Mouse (Mus musculus) retina, postnatal 1 day (tissue): Measurements from ENCODE around the gene Itga5.

Experiments
- DNase-seq: peaks from one replicate; pipeline ENCODE4 v3.0.0-alpha.2; 2012

The Itga5 gene

DNA sequence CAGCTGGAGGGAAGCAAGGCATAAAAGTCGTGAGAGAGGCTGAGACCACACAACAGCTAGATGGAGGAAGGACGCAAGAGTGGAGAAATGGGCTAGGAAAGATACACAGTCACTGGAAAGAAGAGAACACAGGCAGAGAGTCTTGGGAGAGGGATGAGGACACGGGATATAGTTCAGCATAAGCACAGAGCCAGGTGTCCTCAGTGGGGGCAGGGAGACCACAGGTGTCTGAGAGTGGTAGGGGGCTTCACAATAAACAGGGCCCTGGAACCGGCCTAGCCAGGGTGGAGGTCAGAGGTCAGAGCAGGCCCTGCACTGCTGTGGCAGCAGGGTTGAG, 27.8 kb downstream of the Itga5 start:
- no peak for DNase-seq

DNA sequence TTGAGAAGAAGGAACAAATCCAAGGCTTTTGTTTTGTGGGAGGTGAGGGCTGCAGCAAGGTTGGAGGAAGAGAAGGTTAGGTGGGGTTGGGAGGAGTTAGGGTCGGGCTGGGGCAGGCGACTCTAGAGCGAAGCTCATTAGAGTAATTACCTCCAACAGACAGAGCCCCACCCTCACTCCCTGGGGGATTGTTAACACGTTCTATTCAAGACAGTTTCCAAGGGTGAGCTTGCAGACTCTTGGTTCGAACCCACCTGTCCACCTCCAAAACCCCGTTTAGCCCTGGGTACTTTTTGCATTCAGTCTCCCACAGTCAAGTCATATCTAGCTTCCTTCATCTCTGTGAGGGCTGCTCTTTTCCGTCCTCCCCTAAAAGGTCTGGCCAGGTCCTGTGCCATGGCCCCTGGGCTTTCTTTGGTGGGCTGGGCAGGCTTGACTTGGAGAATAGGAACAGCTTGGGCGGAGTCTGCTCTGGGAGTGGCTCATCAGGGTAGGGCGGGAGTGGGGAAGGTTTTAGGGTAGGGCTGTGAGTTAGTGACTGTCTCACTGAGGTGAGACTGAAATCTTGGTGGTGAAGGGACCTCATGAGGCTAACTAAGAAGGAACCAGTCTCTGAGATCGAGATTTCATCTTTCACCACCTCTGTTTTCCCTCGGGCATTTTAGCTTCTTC, 29.4 kb downstream of the Itga5 start:
- peak; percentile 59 for DNase-seq

- DNase-seq, result peak; percentile 17
Observed at GRCm38 (mm10) chr15:103335488-103336235, 30.9 kb downstream of the Itga5 start.

DNA sequence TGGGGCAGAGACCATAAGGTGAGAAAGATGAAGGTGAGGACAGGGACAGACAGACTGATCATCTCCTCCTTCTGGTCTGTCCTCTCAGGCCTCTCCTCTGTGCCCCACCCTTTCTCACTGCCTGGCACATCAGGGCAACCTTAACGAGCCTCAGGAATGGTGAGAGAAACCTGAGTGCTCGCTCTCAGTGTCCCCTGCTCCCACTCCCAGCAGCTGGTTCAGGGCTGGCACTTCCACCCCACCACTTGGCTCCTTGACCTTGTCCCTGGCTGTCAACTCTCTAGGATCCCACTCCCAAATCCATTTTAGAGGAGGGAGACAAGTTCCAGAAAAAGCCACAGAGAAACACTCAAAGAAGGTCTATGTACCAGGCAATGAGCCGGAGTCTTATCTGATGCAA, 31.5 kb downstream of the Itga5 start:
- peak; percentile 20 for DNase-seq

GRCm38 (mm10) chr15:103334194-103334593, 32.4 kb downstream of the Itga5 start:
- DNase-seq, result peak; percentile 99

GRCm38 (mm10) chr15:103333738-103334137, 32.8 kb downstream of the Itga5 start:
- DNase-seq, result no peak

DNA sequence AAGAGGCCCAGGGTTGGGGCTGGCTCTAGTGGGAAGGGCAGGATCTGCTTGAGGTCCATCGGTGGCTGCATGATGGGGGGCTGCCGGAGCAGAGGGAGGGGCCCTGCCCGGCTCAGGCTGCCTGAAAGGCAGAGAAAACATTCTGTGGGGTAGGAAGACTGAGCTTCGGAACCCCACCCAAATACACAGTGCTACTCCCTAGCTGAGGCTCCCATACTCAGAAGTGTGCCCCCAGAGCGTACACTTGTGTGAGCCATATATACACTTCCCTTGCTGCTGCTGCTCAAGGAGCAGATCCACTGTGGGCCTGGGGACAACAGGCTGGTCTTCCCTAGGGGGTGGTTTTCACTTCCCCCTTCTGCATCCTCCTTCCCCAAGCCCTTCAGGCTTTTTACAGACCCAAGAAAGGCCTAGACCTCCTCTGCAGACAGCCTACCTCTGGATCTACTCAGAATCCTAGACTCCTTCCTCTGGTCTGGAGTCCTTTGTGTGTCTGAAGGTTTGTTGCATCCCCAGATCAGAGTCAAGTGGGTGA, 33.4 kb downstream of the Itga5 start:
- DNase-seq, result peak; percentile 21

GRCm38 (mm10) chr15:103323455-103324247, 42.9 kb downstream of the Itga5 start:
- DNase-seq, result peak; percentile 91

DNA sequence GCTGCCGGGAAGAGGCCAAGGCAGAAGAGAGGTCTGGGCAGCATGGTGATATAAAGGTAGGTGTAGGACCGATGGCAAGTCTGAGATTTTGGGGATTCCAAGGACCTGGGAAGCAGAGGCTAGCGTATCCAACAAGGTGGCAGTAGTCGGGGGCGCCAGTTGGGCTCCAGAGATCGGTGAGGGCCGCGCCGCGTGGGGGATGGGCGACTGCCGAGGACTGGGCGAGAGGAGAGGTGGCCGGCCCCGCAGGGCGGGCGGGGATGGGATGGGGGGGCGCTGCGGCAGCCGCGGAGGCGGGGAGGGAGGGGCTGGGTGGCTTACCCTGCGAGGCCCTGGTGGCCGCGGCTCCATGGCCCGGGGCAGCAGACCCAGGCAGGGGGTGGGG, 43.5 kb downstream of the Itga5 start:
- DNase-seq, result no peak

DNA sequence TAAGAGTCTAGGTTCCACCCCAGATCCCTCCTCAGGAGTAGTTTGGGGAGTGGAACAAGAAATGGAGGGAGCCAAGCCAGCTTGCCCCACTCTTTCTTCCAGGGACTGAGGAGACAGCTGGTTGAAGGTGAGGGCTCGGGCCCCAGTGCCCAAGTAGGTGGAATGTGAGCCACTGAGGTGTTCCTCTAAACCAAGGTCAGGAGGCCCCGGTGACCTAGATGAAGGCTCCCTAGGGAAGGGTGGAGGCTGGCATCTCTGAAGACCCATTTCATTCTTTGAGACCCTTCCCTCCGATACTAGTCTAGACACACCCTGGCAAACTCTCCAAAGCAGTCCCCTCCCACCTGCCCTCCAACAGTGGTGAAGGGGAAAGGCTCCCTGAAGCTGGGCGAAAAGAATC, 44.2 kb downstream of the Itga5 start:
- DNase-seq, result no peak

DNA sequence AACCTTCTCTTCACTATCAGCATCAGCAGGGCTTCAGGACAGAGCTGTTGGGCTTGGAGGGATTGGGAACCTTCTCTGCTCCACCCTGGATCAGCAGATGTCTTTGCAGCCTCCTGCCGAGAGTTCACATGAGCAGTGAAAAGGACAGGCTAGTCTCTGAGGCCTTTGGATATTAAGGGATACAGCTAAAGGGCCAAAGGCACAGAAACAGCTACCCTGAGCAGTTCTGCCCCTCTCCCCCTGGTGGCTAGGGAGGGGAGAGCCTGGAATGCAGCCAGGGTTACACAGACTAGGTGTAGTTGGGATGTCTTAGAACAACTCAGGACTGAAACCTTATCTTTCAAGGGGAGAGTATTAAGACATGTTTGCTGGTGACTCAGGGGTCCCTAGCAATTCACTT, 45.5 kb downstream of the Itga5 start:
- DNase-seq, result no peak

DNA sequence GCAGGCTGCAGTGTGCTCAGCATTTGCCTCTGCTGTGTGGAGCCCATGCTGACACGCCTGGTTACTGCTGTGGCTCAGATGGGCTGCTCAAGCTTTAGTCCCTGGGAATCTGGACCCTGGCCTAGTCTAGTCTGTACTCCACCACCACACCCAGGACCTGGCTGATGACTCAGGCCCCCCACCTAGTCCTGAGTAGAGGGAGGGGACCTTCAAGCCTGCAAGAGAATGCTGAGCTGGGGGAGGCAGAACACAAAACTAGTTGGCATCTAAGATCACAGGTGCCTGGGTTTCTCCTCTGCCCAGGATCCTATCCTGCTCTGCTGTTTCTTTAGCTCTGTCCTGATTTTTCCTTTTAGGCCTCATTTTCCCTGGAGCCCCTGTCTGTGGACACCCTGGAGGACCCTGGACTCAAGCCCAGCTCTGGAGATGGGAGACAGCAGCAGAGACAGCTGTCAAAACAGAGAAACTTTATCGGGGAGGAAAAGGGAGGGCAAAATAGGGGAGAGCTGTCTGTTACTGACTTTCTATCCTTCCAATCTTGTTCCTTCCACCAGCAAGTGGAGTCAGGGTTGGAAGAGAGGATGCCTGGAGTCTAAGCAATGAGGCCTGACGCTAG, 48.3 kb downstream of the Itga5 start:
- no peak for DNase-seq

DNA sequence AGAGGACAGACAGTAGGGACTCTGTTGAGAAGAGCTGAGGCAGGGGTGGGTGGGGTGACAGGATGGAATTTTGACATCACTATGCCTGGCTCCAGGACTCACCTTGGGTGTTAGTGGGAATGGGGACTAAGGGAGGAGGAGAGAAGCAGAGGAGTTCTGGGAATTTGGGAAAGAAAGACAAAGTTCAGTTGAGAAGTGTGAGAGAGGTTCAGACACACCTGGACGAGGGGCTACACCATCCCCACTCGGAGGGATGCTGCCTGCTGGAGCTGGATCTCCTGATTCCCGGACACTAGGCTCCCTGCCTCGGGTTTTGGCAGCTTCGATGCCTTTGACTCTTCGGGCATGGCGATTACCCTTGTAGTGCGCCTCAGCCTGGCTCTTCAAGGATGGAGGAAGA, 48.8 kb downstream of the Itga5 start:
- DNase-seq, result no peak

DNA sequence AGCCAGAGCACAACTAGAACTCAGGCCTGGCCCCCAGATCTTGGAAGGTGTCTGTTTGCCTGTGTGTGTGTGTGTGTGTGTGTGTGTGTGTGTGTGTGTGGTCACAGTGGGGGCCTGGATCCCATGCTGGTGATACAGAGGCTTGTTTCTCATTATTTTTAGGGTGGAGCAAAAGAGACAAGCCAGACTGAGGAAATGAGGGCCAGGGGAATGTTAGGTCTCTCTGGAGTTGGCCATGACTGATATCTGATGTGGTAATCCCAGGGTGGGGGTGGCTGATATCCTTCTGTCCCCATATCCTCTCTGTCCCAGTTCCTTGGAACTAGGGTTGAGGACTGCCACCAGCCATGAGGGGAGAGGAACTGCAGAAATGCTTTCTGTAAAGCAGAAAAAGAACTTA, 49.4 kb downstream of the Itga5 start:
- DNase-seq, result no peak

GRCm38 (mm10) chr15:103315979-103316776, 50.4 kb downstream of the Itga5 start:
- DNase-seq, result no peak

- peak; percentile 86 for DNase-seq
Observed at GRCm38 (mm10) chr15:103315011-103315502, 51.5 kb downstream of the Itga5 start.

DNA sequence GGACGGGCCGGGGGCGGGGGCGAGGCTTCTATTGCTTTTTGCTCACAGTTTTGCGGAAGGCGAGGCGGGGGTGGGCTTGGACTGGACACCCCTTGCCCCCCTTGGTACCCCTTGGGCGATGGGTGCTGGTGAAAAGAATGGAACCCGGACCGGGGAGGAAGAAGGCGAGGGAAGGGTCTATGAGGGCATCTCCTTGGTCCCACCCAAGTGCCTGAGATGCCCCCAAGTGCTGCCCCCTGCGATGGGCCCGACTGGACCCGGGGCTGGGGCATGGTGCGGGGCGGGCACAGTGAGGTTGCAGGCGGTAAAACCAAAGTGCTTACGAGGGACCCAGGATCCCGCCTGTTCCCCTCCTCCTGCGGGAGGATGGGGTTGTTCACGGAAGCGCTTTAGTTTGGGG, 52.4 kb downstream of the Itga5 start:
- no peak for DNase-seq

GRCm38 (mm10) chr15:103313495-103314095, 53.0 kb downstream of the Itga5 start:
- DNase-seq, result peak; percentile 83

DNA sequence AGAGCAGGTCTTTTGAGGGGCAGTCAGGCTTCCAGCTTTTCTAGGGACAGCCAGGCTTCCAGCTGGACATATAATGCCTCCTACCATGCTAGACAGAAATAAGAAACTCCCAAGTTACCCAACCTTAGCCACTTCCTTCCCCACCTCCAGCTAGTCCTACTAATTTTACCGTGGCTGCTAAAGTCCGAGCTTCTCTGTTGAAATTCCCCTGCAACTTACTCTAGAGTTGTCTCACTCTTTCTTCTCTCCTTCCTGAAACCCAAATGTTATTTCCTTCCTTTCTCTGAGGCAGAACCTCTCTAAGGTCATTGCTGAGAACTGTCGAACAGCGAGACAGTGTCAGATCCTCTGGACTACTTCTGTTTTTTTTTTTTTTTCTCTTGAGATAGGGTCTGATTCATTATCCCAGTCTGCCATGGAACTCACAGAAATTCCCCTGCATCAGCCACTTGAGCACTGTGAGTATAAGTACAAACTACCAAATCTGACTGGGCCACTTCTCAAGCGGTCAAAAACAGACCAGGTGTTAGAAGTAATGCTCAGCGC, 56.1 kb downstream of the Itga5 start, which contains the start of gene Gpr84:
Gene Gpr84 (minus strand): TSS at position 248 of the 546 bp plus-strand sequence.
- no peak for DNase-seq

DNA sequence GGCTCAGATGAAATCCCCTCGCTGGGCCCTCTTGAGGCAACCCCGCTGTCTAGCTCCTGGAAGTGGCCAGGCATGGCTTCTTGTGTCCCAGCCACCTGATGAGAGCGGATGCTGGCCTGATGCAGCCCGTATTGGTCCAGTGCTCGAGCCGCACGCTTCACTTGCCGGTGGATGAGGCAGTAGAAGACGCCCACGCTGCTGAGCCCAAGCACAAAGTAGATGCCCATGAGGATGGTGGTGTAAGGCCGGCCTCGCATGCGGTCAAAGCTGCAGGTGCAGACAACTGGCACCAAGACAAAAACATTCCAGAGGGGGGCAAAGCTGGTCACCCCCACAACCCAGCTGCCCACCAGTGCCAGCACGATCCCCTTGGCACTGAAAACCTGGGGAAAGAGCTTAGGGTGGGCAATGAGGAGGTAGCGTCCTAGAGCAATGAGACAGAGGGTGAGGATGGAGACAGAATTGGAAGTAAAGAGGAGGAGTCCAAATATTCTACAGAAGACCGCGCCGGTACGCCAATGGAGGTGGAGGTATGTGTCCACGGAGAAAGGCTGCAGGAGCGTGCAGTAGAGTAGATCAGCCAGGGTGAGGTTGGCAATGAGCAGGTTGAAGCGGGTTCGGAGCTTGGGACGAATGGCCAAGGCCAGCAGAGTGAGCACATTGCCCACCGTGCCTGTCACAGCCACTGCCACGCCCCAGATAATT, 57.5 kb downstream of the Itga5 start:
- DNase-seq, result no peak
